Comparison of ENCODE assay signal across 1 mouse cellular context in the genomic region with DNA sequence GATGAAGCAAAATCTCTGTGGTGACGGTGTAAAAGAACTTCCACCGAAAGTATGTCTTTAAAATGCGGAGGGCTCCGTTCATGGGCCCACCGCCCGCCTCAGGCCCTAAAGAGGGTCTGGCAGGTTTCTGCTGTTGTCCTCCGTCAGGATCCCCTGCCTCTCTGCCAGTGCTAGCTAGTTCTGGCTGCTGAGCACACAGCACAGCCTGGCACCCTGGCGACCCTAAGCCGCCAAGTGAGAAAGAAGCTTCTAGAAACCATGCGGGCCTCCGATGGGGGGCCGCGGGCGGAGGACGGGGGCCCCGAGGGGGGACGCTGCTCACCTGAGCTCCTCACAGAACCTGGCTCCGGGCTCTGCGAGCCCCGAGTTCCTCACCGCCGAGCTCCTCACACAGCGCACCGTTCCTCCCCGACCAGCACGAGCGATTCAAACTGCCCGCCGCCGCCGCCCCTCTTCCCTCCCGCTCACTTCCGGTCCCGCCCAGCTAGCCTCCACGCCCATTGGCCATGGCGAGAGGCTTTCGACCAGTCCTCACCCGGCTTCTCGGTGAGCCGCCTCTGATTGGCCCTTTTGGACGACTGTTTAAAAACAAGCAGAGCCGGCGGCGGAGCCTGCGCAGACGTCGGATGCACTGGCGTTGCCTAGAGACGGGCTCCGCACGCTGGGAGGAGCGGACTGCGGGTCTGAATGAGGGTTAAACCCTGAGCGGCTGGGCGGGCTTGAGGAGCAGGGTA.
TF ChIP-seq lines count a peak whose summit lies in the region.

A gene (minus strand): TSS at position 433 of the 734 bp plus-strand sequence.

TF ChIP-seq in CH12.LX, 34 proteins besides CTCF, POLR2A, EP300 and RAD21 (continued from another document):
- TF ChIP-seq PAX5 (IDR thresholded peaks at IDR 0.05; ENCODE audit: low read length), result no peak
- TF ChIP-seq ETS1 (conservative IDR thresholded peaks at IDR 0.05; ENCODE audit: low read depth, low read length), result no peak
- TF ChIP-seq MXI1 (IDR thresholded peaks at IDR 0.05; ENCODE audit: low read depth, low read length), result peak; percentile 95
- no peak for TF ChIP-seq E2F4 (IDR thresholded peaks at IDR 0.05; ENCODE audit: insufficient replicate concordance, low read depth, low read length)
- TF ChIP-seq MAFK (IDR thresholded peaks at IDR 0.05; ENCODE audit: insufficient replicate concordance, low read length), result no peak
- no peak for TF ChIP-seq POLR2AphosphoS2 (IDR thresholded peaks at IDR 0.05; ENCODE audit: low read depth, low read length)
- no peak for TF ChIP-seq SMC3 (IDR thresholded peaks at IDR 0.05; ENCODE audit: low read depth, low read length)
- TF ChIP-seq RCOR1 (conservative IDR thresholded peaks at IDR 0.05; ENCODE audit: low read depth, low read length), result no peak
- peak; percentile 91 for TF ChIP-seq NRF1 (IDR thresholded peaks at IDR 0.05; ENCODE audit: low read depth, low read length)
- no peak for TF ChIP-seq IRF4 (IDR thresholded peaks at IDR 0.05; ENCODE audit: low read depth, low read length)
- TF ChIP-seq ZMIZ1 (IDR thresholded peaks at IDR 0.05; ENCODE audit: low read depth, low read length), result peak; percentile 49; the same call in 1 of the 2 replicates
- TF ChIP-seq JUN (IDR thresholded peaks at IDR 0.05; ENCODE audit: insufficient read depth, low read depth, low read length), result no peak
- peak; percentile 98 for TF ChIP-seq SIN3A (IDR thresholded peaks at IDR 0.05; ENCODE audit: low read length)
- TF ChIP-seq ZNF384 (IDR thresholded peaks at IDR 0.05; ENCODE audit: low read depth, low read length), result no peak
- no peak for TF ChIP-seq MYC (IDR thresholded peaks at IDR 0.05; ENCODE audit: low read depth, low read length)
- no peak for TF ChIP-seq MAZ (IDR thresholded peaks at IDR 0.05; ENCODE audit: low read depth, low read length)
- peak; percentile 72 for TF ChIP-seq CHD2 (IDR thresholded peaks at IDR 0.05; ENCODE audit: low read length)
- TF ChIP-seq UBTF (IDR thresholded peaks at IDR 0.05; ENCODE audit: low read depth, low read length), result no peak
- 0 out of 2 replicates have a peak, but pooled peaks have one; percentile 30 for TF ChIP-seq BHLHE40 (IDR thresholded peaks at IDR 0.05; ENCODE audit: low read depth, low read length)
- peak; percentile 60; the same call in 1 of the 2 replicates for TF ChIP-seq MAX (IDR thresholded peaks at IDR 0.05; ENCODE audit: low read length)
- TF ChIP-seq CHD1 (IDR thresholded peaks at IDR 0.05; ENCODE audit: low read depth, low read length), result no peak
